Mouse (Mus musculus) cerebellum, adult (tissue): ENCODE measurements around the gene Pgghg.

ENCODE experiments used
- ATAC-seq: cut with Nextera tagmentation; 2 replicates; pipeline ENCODE4 v1.9.2; 2017; ENCODE audit warnings: mild to moderate bottlenecking, moderate library complexity, mixed read lengths; ENCODE audit not compliant: insufficient number of reproducible peaks, low FRiP score, low TSS enrichment

Gene Pgghg

DNA sequence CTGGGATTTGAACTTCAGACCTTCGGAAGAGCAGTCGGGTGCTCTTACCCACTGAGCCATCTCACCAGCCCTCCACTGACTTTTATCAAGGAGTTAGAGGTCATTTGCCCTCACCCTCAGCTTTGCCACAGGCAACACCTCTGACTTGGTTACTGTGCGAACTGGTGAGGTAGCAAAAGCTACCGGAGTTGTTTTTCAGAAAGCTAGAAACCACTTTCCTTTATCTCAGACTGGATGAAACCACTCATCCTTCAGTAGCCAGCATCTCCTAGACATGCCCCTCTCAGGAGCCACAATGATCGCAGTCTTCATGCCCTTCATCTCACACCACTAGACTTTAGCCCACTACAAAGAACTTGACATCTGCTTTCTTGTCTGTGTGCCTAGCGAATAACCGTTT lies 41.8 kb downstream of the Pgghg start:
- no peak for ATAC-seq

DNA sequence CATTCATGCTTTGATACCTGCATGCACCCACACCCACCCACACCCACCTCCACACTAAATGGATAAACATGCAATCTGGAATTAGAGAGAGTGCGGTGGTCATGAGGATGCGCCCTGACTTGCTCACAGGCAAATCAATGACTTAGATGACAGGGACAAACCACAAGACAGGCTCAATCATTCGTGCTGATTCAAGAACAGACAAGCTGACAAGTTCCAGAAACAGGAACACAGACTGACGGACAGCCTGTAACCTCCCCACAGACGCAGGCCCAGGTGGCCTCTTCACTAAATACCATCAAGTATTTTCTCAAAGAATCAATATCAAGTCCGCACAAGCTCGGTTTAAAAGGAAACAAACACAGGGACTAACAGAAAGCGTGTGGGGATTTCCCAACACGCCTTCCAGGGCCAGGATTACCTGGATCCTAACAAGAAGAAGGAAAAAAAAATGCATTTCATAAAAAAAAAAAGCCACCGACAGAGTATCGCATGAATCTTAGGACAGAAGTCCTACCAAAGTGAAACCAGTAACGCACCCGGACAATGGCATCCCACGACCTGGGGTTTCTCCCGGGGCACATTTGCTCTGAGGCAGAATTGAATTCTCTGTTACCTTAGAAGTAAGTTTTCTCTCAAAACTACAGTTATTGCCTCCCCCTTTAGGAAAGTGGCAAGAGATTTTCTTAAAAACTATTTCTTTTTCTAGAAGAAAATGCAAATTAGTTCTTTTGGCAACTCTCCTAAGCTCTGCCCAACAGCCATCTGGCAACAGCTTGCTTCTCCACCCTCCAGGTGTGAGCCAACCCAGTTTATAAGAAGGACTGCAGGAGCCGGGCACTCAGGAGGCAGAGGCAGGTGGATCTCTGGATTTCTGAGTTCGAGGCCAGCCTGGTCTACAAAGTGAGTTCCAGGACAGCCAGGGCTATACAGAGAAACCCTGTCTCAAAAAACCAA lies 46.3 kb downstream of the Pgghg start:
- ATAC-seq = no peak

DNA sequence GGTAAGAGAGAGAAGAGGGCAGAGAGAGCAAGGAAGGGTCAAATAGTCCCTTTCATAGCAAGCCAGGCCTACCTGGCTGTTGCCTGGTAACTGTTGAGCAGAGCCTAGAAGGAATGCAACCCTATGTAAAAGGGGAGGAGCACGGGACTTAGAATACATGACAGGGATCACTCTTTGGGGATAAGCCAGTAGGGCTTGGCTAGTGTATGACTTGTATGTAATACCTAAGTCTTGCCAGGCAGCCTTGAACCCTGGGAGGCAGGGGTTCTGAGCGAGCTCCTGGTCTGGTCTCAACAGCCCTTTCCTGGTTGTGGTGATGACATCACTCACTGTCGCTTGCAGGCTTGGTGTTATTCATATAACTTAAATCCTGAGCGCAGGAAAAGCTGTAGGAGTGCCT lies 47.8 kb downstream of the Pgghg start:
- ATAC-seq = no peak

DNA sequence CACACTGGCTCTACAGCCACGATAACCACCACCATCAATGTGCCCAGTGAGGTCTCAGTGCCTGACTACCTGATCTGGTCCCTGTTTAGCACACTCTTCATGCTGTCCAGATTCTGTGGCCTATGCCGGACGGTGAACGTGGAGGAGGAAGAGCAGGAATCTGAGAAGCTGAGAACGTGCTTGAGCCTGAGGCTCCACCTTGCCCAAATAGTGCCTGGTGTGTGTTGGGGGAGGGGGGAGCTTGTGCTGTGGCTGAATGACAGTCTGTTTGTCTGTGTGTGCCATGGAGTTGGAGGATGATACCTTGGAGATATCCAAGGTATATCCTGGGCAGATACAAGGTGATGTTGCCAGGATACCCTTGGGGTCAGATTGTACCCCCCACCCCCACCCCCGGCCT lies 49.0 kb downstream of the Pgghg start:
- no peak for ATAC-seq

DNA sequence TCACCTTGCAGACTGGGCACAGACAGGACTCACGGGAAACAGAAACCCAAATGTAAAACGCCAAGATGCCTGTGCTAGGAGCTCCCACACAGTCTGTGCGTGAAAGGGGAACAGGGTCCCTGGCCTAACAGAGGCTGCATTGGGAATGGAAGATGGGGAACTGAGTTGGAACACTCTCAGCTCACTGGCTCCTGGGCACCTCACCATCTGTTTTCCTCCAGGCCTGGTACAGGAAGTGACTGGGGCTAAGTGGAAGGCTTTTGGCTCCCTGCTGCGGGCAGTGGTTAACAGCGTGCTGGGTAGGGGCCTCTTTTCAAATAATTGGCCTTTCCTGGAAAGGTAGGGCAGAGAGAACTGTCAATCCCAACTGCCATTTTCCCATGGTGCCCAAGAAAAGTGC lies 49.4 kb downstream of the Pgghg start:
- no peak for ATAC-seq

DNA sequence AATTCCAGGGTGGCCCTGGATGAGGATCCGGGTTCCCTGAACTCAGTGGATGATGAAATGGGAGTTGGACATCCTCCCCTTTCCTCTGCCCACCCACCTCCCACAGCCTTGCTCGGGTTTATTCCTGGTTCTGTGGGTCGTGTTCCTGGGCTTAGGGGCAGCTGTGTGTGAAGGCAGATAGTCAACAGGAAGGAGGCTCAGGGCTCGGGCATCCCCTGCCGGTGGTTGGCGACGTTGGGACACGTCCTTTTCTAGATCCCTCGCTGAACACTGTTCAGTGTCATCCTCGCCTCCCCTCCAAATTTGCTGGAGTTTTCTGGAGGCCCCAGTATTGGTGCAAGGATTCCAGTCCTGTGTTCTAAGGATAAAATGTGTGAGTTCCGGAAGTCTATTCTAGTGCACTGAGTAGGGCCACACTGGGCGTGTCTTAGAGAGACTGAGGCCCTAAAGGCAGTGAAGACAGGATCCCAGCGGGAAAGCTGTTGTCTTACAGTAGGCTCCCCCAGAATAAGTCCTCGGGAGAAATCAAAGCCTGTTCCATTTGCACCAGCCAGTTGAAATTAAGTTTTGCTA lies 50.0 kb downstream of the Pgghg start:
- ATAC-seq = no peak
